Mouse (Mus musculus) cerebellum, adult 8-10 months (tissue): Measurements from ENCODE around the gene Zzef1.

Source experiments
- DNase-seq: peaks from one replicate; pipeline ENCODE4 v3.0.0; 2022

Zzef1 gene

DNA sequence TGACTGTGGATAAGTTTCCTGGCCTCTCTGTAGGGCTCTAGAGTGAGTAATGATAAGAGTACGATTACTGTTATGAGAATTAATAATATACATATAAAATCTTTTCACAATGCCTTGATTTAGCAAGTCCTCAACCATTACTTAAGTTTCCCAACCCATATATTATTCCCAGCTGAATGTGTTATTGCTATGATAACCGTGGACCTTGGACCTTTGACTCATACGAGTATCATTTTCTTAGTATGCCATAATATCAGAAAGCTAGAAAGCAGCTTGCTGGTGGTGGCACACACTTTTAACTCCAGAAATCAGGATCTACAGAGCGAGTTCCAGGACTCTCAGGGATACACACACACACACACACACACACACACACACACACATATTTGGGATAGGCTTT is 12.0 kb downstream of the Zzef1 start:
- no peak for DNase-seq

DNA sequence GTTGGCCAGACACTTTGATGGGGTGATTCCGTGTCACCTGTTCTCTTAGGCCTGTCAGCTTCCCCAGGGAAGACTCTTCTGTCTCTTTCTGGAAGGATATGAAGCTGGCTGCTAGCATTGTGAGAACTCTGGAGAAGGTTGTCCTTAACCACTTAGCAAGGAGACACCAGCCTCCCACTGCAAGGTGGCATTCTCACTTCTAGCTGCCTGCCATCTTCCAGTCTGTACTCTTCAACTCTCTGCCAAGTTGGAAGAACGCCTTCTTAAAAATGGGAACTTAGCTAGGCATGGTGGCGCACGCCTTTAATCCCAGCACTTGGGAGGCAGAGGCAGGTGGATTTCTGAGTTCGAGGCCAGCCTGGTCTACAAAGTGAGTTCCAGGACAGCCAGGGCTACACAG is 17.7 kb downstream of the Zzef1 start:
- DNase-seq: no peak

GRCm38 (mm10) chr11:72814188-72814587 is 18.2 kb downstream of the Zzef1 start:
- DNase-seq: no peak

DNA sequence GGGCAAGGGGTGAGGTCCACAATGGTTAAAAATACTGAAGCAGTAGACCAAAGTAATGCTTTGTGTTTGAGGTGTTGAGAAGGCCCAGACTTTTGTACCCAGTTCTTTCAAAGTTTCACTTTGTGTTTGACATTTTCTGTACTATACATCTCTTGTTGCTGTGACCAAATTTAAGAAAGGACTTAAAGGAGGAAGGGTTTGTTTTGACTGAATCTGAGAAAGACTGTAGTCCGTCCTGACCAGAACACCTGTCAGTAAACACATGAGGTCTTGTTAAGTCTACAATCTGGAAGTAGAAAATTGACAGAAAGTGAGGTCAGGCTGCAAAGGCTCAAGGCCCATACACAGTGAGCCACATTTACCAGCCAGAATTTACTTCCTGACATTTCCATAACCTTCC is 20.8 kb downstream of the Zzef1 start:
- no peak for DNase-seq

DNA sequence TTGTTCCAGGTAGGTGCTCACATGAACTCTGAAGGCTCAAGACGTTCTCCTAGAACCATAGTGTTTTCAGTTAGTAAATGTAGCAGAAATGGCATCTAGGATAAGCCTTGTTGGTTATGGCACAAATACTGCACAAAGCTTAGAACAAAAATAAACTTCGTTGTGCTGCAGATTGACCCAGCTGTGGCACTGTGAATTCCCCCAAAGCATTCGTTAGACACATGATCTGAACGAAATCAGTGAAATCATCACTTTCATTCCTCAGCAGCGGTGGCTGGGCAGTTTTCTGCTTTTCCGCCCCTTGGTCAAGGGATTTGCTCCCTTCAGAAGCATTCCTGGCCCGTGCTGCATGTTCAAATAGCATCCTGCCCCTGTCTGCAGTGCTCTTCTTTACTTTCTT is 22.0 kb downstream of the Zzef1 start:
- DNase-seq: no peak

DNA sequence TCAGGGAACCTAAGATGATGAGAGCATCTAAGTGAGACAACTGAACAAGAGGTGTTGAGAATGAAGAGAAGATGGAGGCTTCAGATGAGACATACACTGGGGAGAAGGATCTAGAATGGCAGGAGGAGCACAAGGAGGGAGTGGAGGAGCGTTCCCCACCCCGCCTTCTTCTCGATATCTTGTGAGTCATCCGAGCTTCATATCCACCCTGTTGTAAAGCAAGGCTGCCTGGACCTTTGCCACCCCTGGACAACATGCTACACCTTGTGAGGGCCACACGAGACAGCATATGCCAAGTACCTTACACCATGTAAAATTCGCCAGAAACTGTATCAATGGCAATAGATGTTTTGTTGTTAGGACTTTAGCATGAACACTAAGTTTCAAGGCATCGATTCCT is 25.0 kb downstream of the Zzef1 start:
- no peak for DNase-seq

DNA sequence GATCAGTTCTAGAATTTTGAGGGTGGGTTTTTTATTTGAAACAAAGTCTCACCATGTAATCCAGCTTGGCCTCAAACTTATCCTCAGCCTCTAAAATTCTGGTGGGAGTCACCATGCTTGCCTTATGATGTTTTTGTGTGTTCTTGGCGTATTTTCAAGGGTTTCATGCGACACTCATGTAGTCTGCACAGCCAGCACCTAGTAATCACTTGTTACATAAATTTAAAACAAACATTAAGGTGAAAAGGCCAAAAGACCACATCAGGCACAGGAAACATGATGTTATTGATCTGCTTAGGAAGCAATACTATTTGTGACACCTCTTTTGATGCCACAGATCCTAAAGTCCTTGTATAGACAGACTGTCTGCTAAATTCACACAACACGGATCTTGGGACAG is 33.8 kb downstream of the Zzef1 start:
- DNase-seq: no peak

- DNase-seq: no peak
Measured at GRCm38 (mm10) chr11:72842731-72843130, 46.7 kb downstream of the Zzef1 start.

DNA sequence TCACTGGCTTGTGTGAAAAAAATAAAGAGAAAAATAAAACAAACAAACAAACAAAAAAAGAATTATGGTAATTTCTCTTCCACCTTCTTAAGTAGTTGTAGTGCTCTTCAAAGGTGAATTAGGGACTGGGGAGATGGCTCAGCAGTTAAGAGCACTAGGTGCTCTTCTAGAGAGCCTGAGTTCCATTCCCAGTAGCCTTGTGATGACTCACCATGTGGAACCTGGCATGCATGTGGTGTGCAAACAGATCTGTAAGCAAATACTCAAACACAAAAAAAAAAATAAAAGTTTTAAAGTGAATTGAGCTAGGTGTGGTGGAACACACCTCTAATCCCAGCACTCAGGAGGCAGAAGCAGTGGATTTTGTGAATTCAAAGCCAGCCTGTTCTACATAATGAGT is 47.5 kb downstream of the Zzef1 start:
- no peak for DNase-seq

DNA sequence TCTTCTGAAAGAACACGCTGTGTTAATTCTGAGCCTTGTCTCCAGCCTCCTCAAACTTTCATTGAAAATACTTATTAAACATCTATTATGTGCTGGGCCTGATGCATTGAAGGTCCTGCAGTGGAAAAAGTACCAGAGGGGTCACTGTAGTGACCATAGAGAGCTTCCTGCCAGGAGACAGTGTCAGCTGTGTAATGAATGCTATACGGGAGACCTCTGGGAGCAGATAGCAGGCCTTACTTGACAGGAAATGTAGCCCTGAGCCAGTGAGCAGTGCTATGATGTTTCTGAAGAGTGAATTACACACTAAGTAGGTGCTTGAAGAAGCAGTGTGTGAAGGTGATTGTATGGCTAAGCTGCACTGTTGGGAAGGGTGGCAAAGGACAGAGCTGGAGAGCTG is 49.5 kb downstream of the Zzef1 start:
- no peak for DNase-seq

DNA sequence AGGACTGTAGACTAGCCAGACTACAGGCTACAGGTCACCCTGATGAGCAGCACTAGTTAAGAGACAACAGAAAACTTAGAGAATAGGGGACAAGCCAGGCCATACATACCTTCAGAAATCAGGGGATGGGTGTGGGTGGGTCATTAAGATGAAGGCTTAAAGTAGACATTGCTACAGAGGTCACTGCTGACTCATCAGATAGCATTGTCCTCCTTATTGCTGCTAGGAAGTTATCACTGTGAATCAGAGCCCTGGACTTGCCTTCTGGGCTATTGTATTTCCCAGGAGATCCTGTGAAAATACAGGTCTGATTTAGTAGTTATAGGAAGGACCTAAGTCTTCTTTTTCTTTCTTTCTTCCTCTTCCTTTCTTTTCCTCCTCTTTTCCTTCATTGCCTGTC is 50.7 kb downstream of the Zzef1 start:
- DNase-seq: no peak

GRCm38 (mm10) chr11:72847831-72848628 is 52.0 kb downstream of the Zzef1 start:
- DNase-seq: no peak

GRCm38 (mm10) chr11:72850419-72851131 is 54.5 kb downstream of the Zzef1 start:
- no peak for DNase-seq

- DNase-seq: no peak
Measured at GRCm38 (mm10) chr11:72851214-72851613, 55.2 kb downstream of the Zzef1 start.

DNA sequence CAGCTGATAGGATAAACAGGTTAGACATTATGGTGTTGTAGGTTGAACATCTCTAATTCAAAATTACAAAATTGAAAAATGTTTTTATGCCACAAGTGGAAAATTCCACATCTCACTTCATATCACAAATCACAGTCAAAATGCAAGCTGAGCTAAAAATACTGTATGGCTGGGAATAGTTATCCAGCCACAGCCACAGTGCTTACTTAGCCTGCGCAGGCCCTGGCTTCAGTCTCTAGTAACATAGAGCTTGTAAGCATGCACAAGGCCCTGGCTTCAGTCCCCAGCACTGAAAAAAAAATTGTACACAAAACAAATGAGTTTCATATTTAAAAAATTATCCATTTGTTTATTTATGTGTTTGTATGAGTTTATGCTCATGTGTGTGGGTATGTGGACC is 56.1 kb downstream of the Zzef1 start:
- DNase-seq: no peak

DNA sequence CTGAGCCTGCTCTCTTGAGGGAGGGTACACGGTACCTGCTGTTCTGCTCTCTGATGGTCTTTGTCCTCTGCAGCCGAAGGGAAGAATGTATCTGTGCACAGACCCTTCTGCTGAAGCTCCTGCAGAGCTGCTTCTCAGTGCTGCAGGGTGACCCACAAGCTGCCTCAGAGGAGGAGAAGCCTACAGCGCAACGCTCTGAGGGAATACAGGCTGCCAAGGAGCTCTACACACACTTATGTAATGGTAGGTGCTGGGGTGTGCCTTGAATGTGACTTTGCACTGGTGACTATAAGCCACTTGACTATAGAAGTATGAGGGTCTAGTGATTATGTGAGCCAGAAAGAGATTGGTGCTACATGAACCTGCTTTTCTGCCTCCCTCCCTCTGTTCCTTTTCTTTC is 57.1 kb downstream of the Zzef1 start:
- DNase-seq: no peak

- DNase-seq: no peak
Measured at GRCm38 (mm10) chr11:72854251-72854650, 58.2 kb downstream of the Zzef1 start.

- DNase-seq: no peak
Measured at GRCm38 (mm10) chr11:72856764-72857163, 60.7 kb downstream of the Zzef1 start.

DNA sequence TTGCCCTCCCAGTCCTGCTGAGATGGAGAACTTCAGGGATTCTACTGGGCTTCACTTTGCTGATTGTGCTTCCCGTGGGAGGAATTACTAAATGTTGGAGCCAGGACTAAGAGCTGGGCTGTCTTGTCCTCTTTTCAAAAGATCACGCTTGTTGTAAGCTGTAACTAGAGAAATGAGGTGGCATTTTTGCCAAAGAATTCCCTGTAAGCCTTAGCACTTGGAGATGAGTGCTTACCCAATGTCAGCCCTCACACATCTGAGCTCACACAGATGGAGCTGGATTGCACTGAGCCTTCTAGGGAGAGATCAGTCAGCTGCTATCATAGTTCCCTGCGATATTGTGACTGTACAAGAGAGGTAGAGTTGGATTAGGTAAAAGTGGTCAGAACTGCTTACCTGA is 65.2 kb downstream of the Zzef1 start:
- DNase-seq: no peak

- DNase-seq: no peak
Measured at GRCm38 (mm10) chr11:72866446-72866845, 70.4 kb downstream of the Zzef1 start.

DNA sequence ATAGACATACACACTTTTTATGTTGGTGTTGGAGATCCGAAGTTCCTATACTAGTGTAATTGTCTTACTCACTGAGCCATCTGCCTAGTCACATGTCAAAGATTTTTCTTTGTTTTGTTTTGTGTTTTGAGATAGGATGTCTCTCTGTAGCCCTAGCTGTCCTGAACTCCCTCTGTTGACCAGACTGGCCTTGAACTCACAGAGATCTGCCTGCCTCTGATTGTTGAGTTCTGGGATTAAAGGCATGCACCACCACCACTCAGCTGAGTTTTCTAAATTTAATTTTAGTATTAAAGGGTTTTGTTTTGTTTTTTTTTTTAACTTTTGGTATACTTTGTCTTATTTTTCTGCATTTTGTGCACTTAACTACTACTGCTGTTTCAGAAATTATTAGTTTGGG is 76.0 kb downstream of the Zzef1 start:
- DNase-seq: no peak

GRCm38 (mm10) chr11:72892623-72893022 is 96.6 kb downstream of the Zzef1 start:
- DNase-seq: no peak

GRCm38 (mm10) chr11:72908391-72908790 is 112.4 kb downstream of the Zzef1 start:
- no peak for DNase-seq

DNA sequence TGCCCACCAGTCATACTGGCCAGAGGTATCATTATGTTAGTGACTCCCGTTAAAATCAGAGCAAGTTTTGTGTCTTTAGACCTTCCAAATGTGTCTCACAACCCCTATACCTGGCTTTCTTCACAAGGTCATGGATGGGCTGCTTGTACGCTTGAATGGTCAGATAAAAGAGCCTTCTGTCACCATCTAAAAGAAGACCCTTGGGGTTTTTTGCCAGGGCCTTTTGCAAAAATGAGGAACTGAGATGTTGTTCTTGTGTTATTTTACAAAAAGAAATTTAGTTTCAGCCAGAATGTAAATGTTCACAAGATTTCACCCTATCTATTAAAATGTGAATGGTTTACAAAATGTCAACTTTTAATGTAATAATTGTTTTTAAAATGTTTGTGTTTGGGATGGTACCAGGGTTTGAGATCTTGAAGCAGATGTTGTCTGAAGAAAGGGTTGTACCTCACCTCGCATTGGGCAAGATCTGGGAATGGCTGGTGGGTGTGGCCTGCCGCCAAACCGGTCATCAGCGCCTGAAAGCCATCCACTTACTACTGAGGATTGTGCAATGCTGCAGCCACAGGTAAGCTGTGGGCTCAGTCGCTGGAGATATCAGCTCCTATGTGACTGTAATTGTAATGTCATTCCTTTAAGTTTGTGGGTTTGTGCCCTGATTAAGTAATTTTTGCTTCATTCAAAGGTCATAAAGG is 121.4 kb downstream of the Zzef1 start:
- no peak for DNase-seq
